Mouse (Mus musculus): ENCODE measurements at regions not wholly inside any gene's neighbourhood (a gene's known extent, or its start where the extent isn't known, plus 50 kb on each side); places are given as distances from the start of the nearest gene placed in this dataset.

DNA sequence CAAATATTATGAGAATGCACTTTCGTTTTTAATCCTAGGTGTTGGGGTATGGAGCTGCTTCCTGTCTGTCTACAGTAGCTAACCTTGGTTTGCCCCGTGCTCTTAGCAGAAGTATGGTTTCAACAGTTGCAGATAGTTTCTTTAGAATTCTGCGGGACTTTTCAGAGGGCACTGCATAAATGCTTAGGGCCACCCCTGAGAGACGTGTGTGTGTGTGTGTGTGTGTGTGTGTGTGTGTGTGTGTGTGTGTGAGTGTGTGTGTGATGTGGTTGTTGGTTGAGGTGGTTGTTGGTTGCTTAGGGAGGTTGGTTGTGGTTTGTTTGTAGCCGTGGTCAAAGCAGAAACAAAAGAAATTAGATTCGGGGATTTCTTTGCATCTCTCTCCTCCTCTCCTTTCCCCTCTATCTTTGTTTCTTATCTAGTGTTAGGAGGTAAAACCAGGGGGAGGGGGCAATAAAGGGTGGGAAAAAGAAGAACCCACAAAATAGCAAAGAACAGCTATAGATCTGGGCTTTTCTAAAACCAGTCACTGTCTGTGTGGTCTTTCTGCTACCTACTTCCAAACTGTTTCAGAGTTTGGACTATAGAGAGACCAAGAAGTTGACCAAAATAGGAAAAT lies 118.7 kb upstream of the Lemd2 start:
- no peak for ATAC-seq (replicated peaks; ENCODE audit: low FRiP score, low TSS enrichment, poor library complexity, severe bottlenecking)

DNA sequence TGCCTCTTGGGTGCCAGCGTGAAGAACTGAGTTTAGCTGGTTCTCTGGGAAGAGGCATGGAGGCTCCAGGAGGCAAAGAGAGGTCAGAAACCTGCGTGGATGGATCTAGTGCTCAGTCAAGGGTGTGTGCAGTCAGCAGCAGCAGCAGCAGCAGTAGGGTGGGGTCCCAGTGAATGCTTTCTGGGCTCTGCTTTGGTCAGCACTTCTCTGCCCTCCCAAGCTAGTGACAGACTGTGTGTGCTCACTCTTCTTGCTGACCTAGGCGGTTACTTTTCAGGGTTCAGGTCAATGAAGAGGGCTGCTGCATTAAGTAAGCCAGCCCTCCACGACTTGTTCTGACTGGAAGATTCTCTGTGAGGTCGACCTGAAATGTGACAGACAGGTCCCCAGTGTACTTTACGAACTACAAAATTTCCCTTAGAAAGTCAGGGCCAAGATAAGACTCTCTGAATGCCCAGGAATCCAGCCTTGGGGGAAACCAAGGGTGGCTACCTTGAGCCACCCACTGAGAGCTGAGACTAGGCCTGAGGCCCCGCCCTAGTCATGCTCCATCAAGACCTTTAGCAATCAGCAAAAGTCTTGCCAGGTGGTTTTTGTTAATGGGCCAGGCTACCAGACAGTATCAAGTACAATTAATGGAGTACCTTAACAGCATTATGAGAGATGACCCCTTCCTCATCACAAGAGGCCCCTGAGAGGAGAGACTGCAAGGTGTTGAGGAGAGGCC lies 114.9 kb upstream of the Lemd2 start:
- ATAC-seq (replicated peaks; ENCODE audit: low FRiP score, low TSS enrichment, poor library complexity, severe bottlenecking), result no peak

DNA sequence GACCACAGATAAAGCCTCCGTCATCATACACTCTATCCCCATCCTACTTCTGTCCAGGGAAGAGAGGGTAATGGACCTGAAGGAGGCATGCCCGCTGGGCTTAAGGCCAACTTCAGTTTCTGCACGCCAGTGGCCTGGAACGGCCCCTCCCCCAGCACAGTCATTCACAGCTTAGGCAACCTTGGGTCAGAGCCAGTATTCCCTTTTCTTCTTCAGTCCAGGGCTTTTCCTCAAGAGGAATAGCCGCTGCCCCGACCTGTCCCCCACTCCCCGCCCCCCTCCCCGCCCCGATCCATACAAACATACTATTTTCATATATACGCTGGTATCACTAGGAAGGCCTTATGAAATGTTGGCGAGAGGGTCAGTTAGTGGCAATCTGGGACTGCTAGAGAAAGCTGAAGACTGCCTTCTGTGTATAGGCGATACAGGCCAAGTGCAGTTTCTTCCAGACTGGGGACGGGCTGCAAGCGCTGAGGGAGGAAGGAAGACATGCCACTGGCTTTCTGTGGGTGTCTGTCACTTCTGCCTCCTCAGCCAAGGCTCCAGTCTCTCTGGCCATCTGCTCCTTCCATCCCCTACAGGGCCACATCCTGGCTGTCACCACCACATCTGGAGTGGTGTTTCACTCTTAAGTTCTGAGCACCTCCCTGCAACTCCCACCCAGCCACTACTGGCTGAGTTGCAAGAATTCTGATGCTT lies 113.5 kb upstream of the Lemd2 start:
- no peak for ATAC-seq (replicated peaks; ENCODE audit: low FRiP score, low TSS enrichment, poor library complexity, severe bottlenecking)

- ATAC-seq (replicated peaks; ENCODE audit: low FRiP score, low TSS enrichment, poor library complexity, severe bottlenecking), result no peak
Measured at GRCm38 (mm10) chr17:27316711-27317575, 112.7 kb upstream of the Lemd2 start.

GRCm38 (mm10) chr17:27315947-27316628 lies 111.8 kb upstream of the Lemd2 start:
- no peak for ATAC-seq (replicated peaks; ENCODE audit: low FRiP score, low TSS enrichment, poor library complexity, severe bottlenecking)

GRCm38 (mm10) chr17:27315428-27315827 lies 111.2 kb upstream of the Lemd2 start:
- ATAC-seq (replicated peaks; ENCODE audit: low FRiP score, low TSS enrichment, poor library complexity, severe bottlenecking), result no peak

DNA sequence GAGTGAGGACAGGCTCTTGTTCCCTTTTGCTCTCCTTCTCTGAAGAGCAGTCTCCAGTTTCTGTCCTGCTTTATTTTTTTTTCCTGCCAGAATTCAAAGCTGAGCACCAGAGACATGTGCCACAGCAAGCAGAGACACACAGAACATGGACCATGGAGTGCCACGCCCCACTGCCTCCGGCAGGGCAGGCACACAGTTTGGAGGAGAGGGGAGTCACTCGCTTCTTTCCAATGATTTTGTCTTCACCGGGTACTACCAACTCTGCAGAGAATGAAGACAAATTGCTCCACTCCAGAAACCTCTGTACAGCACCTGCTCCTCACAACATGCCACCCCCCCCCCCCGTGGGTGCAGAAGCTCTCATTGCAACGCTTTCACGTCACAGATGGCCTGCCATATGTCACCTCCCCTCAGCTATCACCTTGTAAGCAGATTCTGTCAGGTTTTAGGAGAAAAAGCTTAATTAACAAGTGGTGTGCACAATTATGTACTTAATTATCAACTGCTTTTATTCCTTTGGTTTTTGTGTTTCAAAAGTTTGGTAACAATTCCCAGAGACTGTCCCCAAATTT lies 110.6 kb upstream of the Lemd2 start:
- no peak for ATAC-seq (replicated peaks; ENCODE audit: low FRiP score, low TSS enrichment, poor library complexity, severe bottlenecking)

GRCm38 (mm10) chr17:27308933-27309332 lies 104.7 kb upstream of the Lemd2 start:
- no peak for ATAC-seq (replicated peaks; ENCODE audit: low FRiP score, low TSS enrichment, poor library complexity, severe bottlenecking)

DNA sequence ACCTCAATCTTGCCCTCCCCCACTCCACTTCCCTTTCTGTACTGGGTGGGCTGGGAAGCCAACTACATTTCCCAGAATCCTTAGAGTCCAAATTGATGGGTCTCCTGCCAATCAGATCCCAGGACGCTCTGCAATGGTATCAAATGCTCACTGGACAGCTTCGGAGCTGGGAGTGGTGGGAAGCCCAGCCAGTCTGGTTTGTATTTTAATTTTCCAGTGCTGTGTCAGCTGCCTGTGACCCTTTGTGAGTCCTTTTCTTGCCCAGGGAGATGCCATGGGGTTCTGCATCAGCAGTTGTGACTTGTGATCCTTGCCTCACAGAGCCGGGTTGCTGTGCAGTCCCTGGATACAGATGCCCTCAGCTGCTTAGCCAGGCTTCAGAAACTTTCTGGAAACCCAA lies 100.6 kb upstream of the Lemd2 start:
- no peak for ATAC-seq (replicated peaks; ENCODE audit: low FRiP score, low TSS enrichment, poor library complexity, severe bottlenecking)

DNA sequence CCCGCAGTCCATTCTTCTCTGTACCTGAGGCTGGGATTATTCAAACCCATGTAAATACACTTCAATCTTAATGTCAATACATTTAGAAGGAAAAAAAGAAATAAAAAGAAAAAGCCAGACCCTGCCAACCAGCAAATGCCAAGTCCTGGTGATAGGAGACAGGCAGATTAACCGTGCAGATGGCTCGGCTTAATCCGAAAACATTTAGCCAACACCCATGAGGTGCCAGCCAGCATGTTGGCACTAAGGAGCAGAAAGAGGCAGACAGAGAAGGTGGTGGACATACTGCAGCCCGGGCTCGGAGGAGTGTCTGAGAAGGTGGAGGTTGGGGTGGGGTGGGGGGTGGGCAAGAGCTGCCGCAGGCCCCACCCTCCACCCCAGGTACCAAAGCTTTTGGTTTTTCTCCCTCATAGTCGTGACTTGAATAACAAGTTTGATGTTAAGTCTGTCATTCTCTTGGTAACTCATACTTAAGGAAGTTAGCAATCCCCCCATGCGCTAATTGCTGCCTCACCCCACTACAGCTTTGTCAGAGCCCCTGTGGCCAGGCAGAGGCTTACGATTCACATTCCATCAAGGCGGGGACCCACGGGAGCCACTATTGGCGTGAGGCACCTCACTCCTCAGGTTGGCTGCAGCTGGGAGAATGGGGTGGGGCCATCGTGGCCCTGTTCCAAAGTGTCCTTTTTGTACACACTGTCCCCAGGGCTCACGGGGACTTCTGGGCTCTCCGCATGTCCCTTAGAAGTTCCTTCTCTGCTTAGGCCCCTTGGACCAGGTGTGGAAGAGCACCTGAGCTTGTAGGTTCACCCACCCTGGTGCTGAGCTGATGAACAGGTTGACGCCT lies 99.6 kb upstream of the Lemd2 start:
- ATAC-seq (replicated peaks; ENCODE audit: low FRiP score, low TSS enrichment, poor library complexity, severe bottlenecking), result no peak

DNA sequence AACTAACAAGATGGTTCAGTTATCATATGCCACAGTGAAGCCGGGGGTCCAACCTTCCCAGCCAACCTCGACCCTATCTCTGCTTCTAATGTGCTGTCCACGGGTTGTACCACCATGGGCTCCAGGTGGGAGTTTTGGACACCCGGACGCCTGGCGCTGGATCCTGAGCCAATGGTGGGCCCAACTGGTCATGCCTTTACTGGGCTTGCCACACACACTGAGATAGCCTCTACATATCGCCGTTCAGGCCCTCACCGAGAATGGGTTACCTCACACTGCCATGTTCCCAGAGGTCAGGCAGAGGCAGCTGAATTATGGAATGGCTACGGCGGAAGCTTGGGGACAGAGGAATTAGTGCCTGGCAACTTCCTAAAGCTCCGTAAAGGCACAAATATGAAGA lies 98.8 kb upstream of the Lemd2 start:
- ATAC-seq (replicated peaks; ENCODE audit: low FRiP score, low TSS enrichment, poor library complexity, severe bottlenecking), result no peak

DNA sequence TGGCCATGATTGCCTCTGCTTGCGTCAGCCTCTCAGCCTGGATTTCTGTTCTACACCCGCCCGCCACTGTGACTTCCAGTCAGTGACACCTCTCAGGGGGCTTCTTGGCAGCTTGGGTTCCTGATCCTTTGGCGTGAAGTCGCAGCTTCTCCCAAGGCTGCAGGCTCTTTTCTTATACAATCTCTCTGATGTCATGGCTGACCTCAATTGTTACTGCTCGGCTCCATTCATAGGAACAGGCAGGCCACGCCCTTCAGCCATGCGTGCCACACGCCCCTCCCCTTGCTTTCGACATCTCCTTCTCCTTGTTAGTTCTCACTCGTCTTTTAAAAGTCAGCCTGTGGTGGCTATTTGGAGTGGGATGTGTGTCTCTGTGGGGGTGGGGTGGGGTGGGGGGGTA lies 97.1 kb upstream of the Lemd2 start:
- no peak for ATAC-seq (replicated peaks; ENCODE audit: low FRiP score, low TSS enrichment, poor library complexity, severe bottlenecking)

DNA sequence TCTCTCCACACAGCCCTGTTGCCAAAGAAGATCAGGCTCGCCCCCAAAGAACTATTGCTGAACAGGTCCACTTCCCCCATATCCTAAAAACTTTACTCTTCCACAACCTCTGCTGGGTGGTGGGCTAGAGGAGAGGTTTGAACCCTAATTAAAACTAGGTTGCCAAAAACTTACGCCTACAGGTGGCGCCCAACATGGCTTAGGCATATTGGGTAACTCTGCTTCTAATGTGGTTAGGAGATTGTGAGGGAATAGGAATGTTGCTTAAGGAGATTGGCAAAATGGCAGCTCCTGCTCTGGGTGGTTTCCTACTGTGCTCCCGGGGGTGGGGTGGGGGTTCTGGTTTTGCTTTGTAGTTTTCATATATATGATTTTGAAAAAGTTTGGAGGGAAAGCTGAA lies 95.0 kb upstream of the Lemd2 start:
- no peak for ATAC-seq (replicated peaks; ENCODE audit: low FRiP score, low TSS enrichment, poor library complexity, severe bottlenecking)

- no peak for ATAC-seq (replicated peaks; ENCODE audit: low FRiP score, low TSS enrichment, poor library complexity, severe bottlenecking)
Measured at GRCm38 (mm10) chr17:27298351-27298750, 94.1 kb upstream of the Lemd2 start.

DNA sequence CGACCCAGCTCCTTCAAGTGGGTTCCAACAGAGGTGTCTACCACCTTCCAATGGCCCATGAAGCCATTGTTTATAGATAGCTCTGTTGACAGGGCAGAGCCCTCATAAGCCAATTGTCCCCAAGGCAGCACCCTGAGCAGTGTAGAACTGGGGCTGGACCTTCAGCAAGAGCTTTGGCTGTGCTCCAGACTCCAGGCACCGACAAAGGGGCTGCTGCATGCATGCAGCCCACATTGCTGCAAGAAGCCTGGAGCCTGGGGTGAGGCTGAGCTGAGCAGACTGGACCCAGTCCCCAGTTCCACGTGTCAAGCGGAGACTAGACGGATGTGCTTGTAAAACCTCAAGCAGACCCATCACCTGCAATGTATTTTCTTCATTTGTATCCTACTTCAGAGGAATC lies 91.9 kb upstream of the Lemd2 start:
- no peak for ATAC-seq (replicated peaks; ENCODE audit: low FRiP score, low TSS enrichment, poor library complexity, severe bottlenecking)

DNA sequence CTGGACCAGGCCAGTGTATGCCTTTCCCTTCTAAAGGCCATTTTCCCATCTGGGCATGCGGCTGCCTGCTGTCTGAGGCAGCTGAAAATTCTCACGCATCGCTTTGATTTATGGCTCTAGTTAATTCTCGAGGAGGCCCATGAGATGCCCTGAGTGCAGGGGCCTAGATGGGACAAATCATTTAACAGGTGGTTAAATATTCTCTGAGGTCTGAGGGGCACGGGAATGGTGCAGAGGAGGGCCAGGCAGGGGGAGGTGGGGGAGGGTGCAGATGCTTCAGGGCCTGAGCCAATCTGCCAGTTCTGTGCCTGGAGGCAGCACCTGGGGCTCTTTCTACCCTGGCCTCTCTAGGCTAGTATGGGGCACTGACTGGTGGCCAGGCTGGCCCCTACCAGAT lies 89.9 kb upstream of the Lemd2 start:
- ATAC-seq (replicated peaks; ENCODE audit: low FRiP score, low TSS enrichment, poor library complexity, severe bottlenecking), result no peak

- no peak for ATAC-seq (replicated peaks; ENCODE audit: low FRiP score, low TSS enrichment, poor library complexity, severe bottlenecking)
Measured at GRCm38 (mm10) chr17:27293586-27294207, 89.4 kb upstream of the Lemd2 start.

DNA sequence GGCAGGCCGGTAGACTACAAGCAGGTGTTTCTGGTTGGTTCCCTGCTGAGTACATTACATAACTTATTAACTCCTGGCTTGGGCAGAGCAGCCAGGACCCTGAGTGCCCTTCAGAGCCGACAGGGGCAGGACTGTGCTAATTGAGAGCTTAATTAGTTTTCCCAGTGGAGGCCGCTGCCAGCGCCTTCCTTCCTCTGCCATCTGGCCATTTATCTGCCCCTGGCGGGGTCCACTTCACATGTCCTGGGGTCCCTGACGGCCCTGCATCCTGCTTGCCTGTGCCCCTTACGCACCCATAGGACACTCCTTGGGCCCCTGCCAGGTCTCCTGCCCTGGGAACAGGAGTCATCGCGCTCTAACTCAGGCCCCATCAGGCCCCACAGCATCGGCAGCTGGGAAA lies 87.4 kb upstream of the Lemd2 start:
- ATAC-seq (replicated peaks; ENCODE audit: low FRiP score, low TSS enrichment, poor library complexity, severe bottlenecking), result no peak

Data from megakaryocyte-erythroid progenitor cell, adult 5-6 weeks (primary cell).